Mouse (Mus musculus): ENCODE data around the gene Ccdc191.

DNA sequence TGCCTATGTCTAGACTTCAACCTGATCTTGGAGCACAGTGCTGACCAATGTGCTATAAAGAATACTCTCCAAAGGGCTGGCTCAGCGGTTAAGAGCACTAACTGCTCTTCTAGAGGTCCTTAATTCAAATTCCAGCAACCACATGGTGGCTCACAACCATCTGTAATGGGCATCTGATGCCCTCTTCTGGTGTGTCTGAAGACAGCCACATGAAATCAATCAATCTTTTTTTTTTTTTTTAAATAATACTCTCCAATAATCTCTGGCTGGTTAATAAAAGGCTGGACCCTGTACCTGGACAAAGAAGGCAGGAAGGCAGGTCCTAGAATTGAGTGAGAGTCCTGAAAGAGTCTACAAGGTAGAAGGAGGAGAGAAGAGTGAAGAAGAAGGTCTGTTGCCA is 39.8 kb upstream of the Ccdc191 start:
- peak in 1 of 2 experiments; percentile 63; a peak in 2 of 4 replicates for TF ChIP-seq CTCF (conservative IDR thresholded peaks at IDR 0.05 in 1 of 2, IDR thresholded peaks at IDR 0.05 in 1 of 2; ENCODE audit: low read depth in 2 of 2, low read length in 2 of 2)
- no peak for TF ChIP-seq CHD1 (IDR thresholded peaks at IDR 0.05; ENCODE audit: low read depth, low read length)
- TF ChIP-seq POLR2AphosphoS2 (IDR thresholded peaks at IDR 0.05; ENCODE audit: low read depth, low read length): no peak
- no peak for TF ChIP-seq ZC3H11A (IDR thresholded peaks at IDR 0.05; ENCODE audit: low read depth, low read length)
- TF ChIP-seq POLR2A (IDR thresholded peaks at IDR 0.05; ENCODE audit: low read depth, low read length): no peak
- TF ChIP-seq USF2 (conservative IDR thresholded peaks at IDR 0.05; ENCODE audit: low read depth, low read length): no peak
- no peak for TF ChIP-seq TBP (conservative IDR thresholded peaks at IDR 0.05; ENCODE audit: low read depth, low read length)
- no peak for TF ChIP-seq RCOR1 (conservative IDR thresholded peaks at IDR 0.05; ENCODE audit: low read depth, low read length)
- no peak for TF ChIP-seq EP300 (IDR thresholded peaks at IDR 0.05; ENCODE audit: low read length)
- no peak for TF ChIP-seq NELFE (IDR thresholded peaks at IDR 0.05; ENCODE audit: low read depth, low read length)
- no peak for TF ChIP-seq BHLHE40 (IDR thresholded peaks at IDR 0.05; ENCODE audit: low read depth, low read length)

Data from CH12.LX (cell line).